Mouse (Mus musculus) layer of hippocampus, postnatal 36 days (tissue): ENCODE data around the gene Frrs1. TPM values are rescaled to one million over a fixed set of nuclear protein-coding genes. Genes with fewer than 3 reads are reported as not detected.

Experiments used
- DNase-seq, 2 experiments: peaks; one replicate each; pipeline ENCODE4 v3.0.0; 2022
- total RNA-seq, 2 experiments: library from RNA; stranded (reverse); gene quantifications; 2 replicates each; pipeline ENCODE4 v1.2.3; 2021

Gene Frrs1
- total RNA-seq, 2 experiments from 2014 or later, result 0.77 to 1.5 TPM

- no peak for DNase-seq
Measured at GRCm38 (mm10) chr3:116914374-116914773, 55.1 kb downstream of the Frrs1 start.

GRCm38 (mm10) chr3:116914931-116915330 lies 55.7 kb downstream of the Frrs1 start:
- no peak for DNase-seq

GRCm38 (mm10) chr3:116917016-116917415 lies 57.8 kb downstream of the Frrs1 start:
- DNase-seq, result no peak

- no peak for DNase-seq
Measured at GRCm38 (mm10) chr3:116921535-116921934, 62.3 kb downstream of the Frrs1 start.

- no peak for DNase-seq
Measured at GRCm38 (mm10) chr3:116923042-116923441, 63.8 kb downstream of the Frrs1 start.

GRCm38 (mm10) chr3:116928994-116929393 lies 69.7 kb downstream of the Frrs1 start:
- no peak for DNase-seq

- no peak for DNase-seq
Measured at GRCm38 (mm10) chr3:116933158-116933557, 73.9 kb downstream of the Frrs1 start.

- no peak for DNase-seq
Measured at GRCm38 (mm10) chr3:116936934-116937691, 77.8 kb downstream of the Frrs1 start.

GRCm38 (mm10) chr3:116940804-116941558 lies 81.7 kb downstream of the Frrs1 start:
- DNase-seq, result peak in 1 of 2 experiments; percentile 24

- DNase-seq, result no peak
Measured at GRCm38 (mm10) chr3:116941559-116942117, 82.4 kb downstream of the Frrs1 start.

- DNase-seq, result no peak
Measured at GRCm38 (mm10) chr3:116942751-116943150, 83.5 kb downstream of the Frrs1 start.

- DNase-seq, result peak in 1 of 2 experiments; percentile 19
Measured at GRCm38 (mm10) chr3:116943422-116943821, 84.2 kb downstream of the Frrs1 start.

- DNase-seq, result no peak
Measured at GRCm38 (mm10) chr3:116946476-116946875, 87.2 kb downstream of the Frrs1 start.

GRCm38 (mm10) chr3:116950665-116951115 lies 91.4 kb downstream of the Frrs1 start:
- no peak for DNase-seq

- DNase-seq, result no peak
Measured at GRCm38 (mm10) chr3:116951489-116951888, 92.2 kb downstream of the Frrs1 start.

GRCm38 (mm10) chr3:116952242-116952899 lies 93.1 kb downstream of the Frrs1 start:
- DNase-seq, result no peak

- DNase-seq, result no peak
Measured at GRCm38 (mm10) chr3:116953366-116953765, 94.1 kb downstream of the Frrs1 start.

GRCm38 (mm10) chr3:116955061-116955460 lies 95.8 kb downstream of the Frrs1 start:
- no peak for DNase-seq
